Mouse (Mus musculus) liver, embryonic 18 days (tissue): Measurements from ENCODE around the gene Plekhg1. TPM values are rescaled to one million over a fixed set of nuclear protein-coding genes. Genes with fewer than 3 reads are reported as not detected.

ENCODE experiments used
- polyA plus RNA-seq: library from polyadenylated mRNA; depleted of rRNA; stranded (reverse); fragments of >200 nt; gene quantifications from 2 replicates; pipeline ENCODE4 v1.2.3, GENCODE M21; 2012; rRNA removed

Plekhg1 gene
- 1.7 and 1.8 TPM in 2 replicates for polyA plus RNA-seq

DNA sequence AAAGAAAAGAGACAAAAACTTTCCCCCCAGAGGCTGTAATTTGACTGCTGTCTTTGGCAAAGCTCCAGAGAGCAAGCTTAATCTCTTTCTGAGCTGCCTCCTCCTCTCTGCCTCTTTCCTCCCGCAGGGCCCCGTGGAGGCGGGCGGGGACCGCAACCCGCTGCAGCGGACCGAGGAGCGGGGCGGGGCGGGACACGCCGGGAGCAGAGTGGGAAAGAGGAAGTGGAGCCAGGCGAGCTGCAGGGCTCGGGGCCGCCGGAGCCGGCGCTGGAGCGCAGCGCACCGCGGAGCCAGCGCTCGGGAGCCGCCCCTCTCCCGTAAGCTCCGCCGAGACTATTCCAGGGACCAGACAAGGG is at the start of gene Plekhg1:
Gene Plekhg1, plus strand, starts transcription at position 217 of the 356 bp plus-strand sequence.

DNA sequence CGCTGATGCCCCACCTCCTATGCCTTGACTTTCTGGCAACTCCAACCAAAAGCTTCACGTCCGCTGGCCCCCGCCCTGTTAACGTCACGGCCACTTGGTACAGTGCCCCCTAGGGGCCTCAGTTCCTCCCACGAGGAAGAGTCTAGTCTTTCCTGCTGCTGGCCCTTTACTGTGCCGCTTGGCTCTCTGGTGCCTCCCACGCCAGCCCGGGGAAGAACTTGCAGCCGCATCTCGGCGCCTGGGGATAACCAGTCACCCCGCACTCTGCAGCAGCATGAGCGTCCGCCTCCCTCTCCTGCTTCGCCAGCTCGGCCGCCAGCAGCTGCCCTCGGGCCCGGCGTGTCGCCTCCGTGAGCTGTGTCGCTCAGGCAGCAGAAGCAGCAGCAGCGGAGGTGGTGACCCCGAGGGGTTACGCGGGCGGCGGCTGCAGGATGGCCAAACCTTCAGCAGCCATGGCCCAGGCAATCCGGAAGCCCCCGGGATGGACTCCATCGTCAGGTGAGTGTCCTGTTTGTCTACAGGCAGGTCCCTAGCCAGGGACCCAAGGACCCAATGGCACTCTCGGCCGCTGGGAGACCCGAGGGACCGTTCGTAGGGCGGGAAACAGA is 232.9 kb downstream of the Plekhg1 start, which contains the start of gene Mthfd1l:
Gene Mthfd1l, plus strand, starts transcription at position 138 of the 608 bp plus-strand sequence.

Other genes starting within 250 kb of the Plekhg1 start
- 14.2 and 16.2 TPM in 2 replicates for gene Iyd, start 200.1 kb upstream of the Plekhg1 start, polyA plus RNA-seq
- gene Mthfd1l, start 232.8 kb downstream of the Plekhg1 start, polyA plus RNA-seq: 9.0 and 10.9 TPM in 2 replicates